Mouse (Mus musculus) kidney, embryonic 14.5 days (tissue): Measurements from ENCODE around the gene Foxn3. TPM values are rescaled to one million over a fixed set of nuclear protein-coding genes. Genes with fewer than 3 reads are reported as not detected.

Experiments
- ATAC-seq: fragments of 200-750 bp; cut with Nextera tagmentation; 2 replicates; pipeline ENCODE4 v1.8.0; 2017; ENCODE audit warnings: moderate number of reproducible peaks, mild to moderate bottlenecking, moderate TSS enrichment, moderate library complexity; ENCODE audit not compliant: low FRiP score, low TSS enrichment
- H3K27ac ChIP-seq: fragments of 300-500 bp; sonication (generic); 2 replicates; pipeline ENCODE4 v1.5.1; 2014; ENCODE audit warnings: low read depth, mild to moderate bottlenecking, low read length, moderate library complexity, mixed read lengths
- H3K27me3 ChIP-seq: fragments of 300-500 bp; sonication (generic); 2 replicates; pipeline ENCODE4 v1.6.1; 2014; ENCODE audit warnings: mild to moderate bottlenecking, low read length; ENCODE audit not compliant: control insufficient read depth, insufficient read depth
- H3K36me3 ChIP-seq: fragments of 300-500 bp; sonication (generic); 2 replicates; pipeline ENCODE4 v1.6.1; 2014; ENCODE audit warnings: low read length, mixed read lengths; ENCODE audit not compliant: control insufficient read depth, insufficient read depth
- H3K4me1 ChIP-seq: fragments of 300-500 bp; sonication (generic); 2 replicates; pipeline ENCODE4 v1.6.1; 2014; ENCODE audit warnings: low read length, mixed read lengths; ENCODE audit not compliant: control insufficient read depth, insufficient read depth
- H3K4me2 ChIP-seq: fragments of 300-500 bp; sonication (generic); replicated peaks from 2 replicates; pipeline ENCODE4 v1.6.1; 2014; ENCODE audit warnings: low read depth, mild to moderate bottlenecking, low read length
- H3K4me3 ChIP-seq: fragments of 300-500 bp; sonication (generic); 2 replicates; pipeline ENCODE4 v1.5.1; 2014; ENCODE audit warnings: mild to moderate bottlenecking, low read length
- H3K9ac ChIP-seq: fragments of 300-500 bp; sonication (generic); 2 replicates; pipeline ENCODE4 v1.6.1; 2014; ENCODE audit warnings: low read depth, mild to moderate bottlenecking, low read length, moderate library complexity
- H3K9me3 ChIP-seq: fragments of 300-500 bp; sonication (generic); 2 replicates; pipeline ENCODE4 v1.6.1; 2016; ENCODE audit warnings: low read length; ENCODE audit not compliant: control insufficient read depth
- WGBS: fragments of 180-500 bp; shearing (Covaris S2); extraction: QIAGEN DNeasy Blood & Tissue Kit; methylation state at CpG from one replicate; pipeline ENCODE4 v1.1.7; 2014; 5-methylcytosine and 5-hydroxymethylcytosine counted together
- polyA plus RNA-seq: library from polyadenylated mRNA; unstranded; fragments of >200 nt; fragmentation: Nextera tagmentation; extraction: Ambion mirVana; gene quantifications from 2 replicates; pipeline ENCODE4 v1.2.1, GENCODE M21; 2014

Gene Foxn3
- polyA plus RNA-seq, 1 experiment from 2014 or later, result 70.2 TPM

DNA sequence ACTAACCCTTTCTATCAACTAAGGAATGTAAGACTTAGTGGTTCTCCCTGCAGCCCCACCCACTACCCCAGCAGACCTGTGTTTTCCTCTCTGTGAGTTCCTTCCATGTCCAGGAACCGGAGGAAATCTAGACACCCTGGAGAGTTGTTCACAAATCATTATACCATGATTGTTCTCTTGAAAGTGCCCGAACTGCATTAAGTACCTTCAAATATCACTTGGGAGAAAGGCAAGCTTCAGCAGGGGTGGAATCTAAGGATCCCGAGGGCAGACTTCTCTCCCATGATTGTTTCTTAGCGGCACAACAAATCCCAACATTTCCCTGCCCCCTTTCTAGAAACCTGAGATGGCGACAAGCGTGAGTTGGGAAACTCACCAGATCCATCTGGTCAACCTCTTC lies 247.5 kb downstream of the Foxn3 start:
- H3K4me3 ChIP-seq, result no peak overlapping the region
- peaks cover 4% of the 10 kb centered on the region; the same call in 1 of the 2 replicates for H3K4me1 ChIP-seq
- no peaks in the 10 kb centered on the region for H3K27me3 ChIP-seq
- no peak overlapping the region for H3K4me2 ChIP-seq
- no peak overlapping the region for H3K27ac ChIP-seq
- no peak overlapping the region for H3K9ac ChIP-seq
- H3K36me3 ChIP-seq, result no peaks in the 10 kb centered on the region
- ATAC-seq, result no peak
- 89% methylated on average over 6 of the region's 6 CpGs for WGBS
- 0 out of 2 replicates have a peak, but pooled peaks cover 4% of the 10 kb centered on the region for H3K9me3 ChIP-seq

DNA sequence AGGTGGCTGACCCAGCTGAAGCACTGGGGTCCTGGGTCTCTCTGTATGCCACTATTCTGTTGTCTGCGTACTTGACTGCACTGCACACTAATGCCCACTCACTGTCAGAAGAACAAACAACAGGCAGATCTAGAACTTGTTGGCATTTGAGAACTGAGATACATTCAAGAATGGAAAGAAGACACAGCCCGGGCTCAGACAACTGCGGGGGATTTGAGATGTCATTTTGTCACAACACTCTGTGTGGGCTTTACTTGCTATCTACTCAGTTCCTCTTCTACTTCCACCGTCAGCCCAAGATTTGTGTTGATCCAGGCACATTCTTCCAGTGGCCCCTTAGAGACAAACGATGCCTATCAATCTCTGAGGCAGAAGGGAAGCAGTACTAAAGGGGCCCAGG lies 248.6 kb downstream of the Foxn3 start:
- ATAC-seq, result no peak
- Histone ChIP-seq H3K9ac (no peak overlapping the region), H3K4me2 (no peak overlapping the region), H3K27me3 (no peaks in the 10 kb centered on the region), H3K4me1 (0 out of 2 replicates have a peak, but pooled peaks cover 4% of the 10 kb centered on the region), H3K4me3 (no peak overlapping the region), H3K36me3 (no peaks in the 10 kb centered on the region), H3K9me3 (0 out of 2 replicates have a peak, but pooled peaks cover 4% of the 10 kb centered on the region), H3K27ac (no peak overlapping the region)
- 72% methylated on average over 5 of the region's 5 CpGs for WGBS

DNA sequence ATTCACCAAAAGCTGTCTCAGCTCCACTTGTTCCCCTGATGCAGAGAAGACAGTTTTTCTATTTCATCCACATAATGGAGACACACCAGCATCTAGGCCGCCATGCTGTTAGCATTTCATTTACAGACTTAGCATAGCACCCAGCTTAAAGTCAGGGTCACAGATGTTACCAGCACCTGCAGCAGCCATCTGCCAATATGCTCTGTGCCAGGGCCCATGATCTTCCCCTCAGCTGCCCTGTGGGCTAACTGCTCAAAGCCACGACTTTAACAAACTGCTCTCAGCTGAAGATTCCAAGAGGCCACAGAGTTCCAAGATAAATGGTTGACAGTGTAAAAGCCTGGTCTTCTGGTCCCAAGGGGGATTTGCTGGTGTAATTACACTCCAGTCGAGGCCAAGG lies 252.1 kb downstream of the Foxn3 start:
- no peak for ATAC-seq
- no peak overlapping the region for H3K4me2 ChIP-seq

DNA sequence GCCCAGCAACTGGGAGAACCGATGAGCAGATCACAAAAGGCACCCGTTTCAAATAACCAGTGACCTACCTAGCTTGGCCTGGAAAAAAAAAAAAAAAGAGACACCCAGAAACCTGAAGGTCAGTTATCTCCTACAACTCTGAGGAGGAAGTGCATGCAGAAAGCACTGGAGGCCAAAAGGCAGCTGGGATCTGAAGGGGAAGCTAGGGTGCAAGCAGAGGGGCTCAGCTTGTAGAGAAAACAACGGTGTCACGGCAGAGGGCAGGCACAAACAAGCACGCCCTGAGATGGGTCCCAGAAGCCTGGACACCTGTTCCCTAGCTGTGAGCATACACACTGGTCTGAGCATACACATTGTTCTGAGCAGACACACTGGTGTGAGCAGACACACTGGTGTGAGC lies 253.4 kb downstream of the Foxn3 start:
- Histone ChIP-seq H3K4me1 (peaks cover 20% of the 10 kb centered on the region; the same call in 1 of the 2 replicates), H3K4me2 (no peak overlapping the region), H3K27me3 (no peaks in the 10 kb centered on the region), H3K27ac (no peak overlapping the region), H3K4me3 (no peak overlapping the region), H3K9ac (no peak overlapping the region), H3K36me3 (no peaks in the 10 kb centered on the region), H3K9me3 (no peaks in the 10 kb centered on the region)
- no peak for ATAC-seq
- 61% methylated on average over 5 of the region's 5 CpGs for WGBS

More for the DNA sequence above, 252.1 kb downstream of the Foxn3 start:
- Histone ChIP-seq H3K4me1 (peaks cover 7% of the 10 kb centered on the region; the same call in 1 of the 2 replicates), H3K4me3 (no peak overlapping the region), H3K9me3 (0 out of 2 replicates have a peak, but pooled peaks cover 3% of the 10 kb centered on the region), H3K36me3 (no peaks in the 10 kb centered on the region), H3K27me3 (no peaks in the 10 kb centered on the region), H3K27ac (no peak overlapping the region), H3K9ac (no peak overlapping the region)
- 57% methylated on average over 3 of the region's 3 CpGs for WGBS

DNA sequence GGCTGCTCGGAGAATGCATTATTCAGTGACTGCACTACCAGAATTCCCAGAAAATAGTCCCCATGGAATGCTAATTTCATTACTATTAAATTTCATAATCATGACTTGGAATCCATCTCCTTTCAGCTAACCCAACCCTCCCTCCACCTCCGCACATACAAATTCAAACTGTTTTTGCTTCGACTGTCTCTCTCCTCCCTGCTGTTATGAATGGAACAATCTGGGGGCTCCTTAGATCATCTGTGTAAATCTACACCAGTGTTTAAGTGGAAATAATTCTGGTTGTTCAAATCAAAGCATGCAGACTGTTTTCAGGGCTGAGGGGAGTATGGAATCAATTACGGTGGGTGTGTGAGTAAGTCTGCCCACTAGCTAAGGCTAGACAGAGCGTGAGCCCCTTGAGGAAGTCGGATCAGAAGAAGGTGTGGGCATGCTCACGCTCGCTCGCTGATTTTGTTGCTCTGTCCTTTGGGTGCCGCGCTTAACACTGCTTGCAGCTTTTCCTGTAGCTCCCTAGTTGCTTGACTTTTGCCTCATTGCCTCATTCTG lies 254.8 kb downstream of the Foxn3 start:
- Histone ChIP-seq H3K9me3 (no peaks in the 10 kb centered on the region), H3K4me1 (peaks cover 20% of the 10 kb centered on the region; the same call in 1 of the 2 replicates), H3K27ac (no peak overlapping the region), H3K4me3 (no peak overlapping the region), H3K27me3 (no peaks in the 10 kb centered on the region), H3K4me2 (no peak overlapping the region), H3K36me3 (no peaks in the 10 kb centered on the region), H3K9ac (no peak overlapping the region)
- WGBS, result 74% methylated on average over 11 of the region's 11 CpGs
- ATAC-seq, result no peak

DNA sequence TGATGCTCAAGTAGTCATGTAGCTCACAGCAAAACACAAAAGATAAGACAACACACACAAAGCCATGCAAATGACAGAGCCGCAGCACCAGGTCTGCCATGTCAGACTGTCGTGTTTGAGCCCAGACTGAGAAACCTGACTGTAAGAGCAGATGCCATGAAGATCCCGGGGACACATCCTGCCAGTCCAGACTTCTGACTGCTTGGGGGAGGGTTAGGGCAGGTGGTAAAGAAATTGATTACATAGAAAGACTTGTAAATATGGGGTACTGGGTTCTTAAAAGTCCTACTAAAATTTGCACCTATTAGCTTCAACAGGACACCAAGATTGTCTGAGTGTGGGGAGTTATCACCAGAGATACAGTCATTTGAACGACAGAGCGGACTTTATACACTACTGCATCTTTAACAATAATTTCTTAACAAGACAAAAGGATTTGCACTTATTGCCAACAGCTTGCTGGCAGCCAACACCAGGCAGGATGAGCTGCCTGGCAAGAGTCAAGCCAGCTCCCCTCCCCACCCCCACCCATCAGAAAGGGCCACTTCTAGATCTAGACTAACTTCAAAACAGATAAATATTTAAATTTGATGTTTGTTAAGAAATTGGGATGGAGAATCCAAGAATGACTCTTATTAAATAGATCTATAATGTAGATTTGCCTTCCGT lies 256.7 kb downstream of the Foxn3 start:
- Histone ChIP-seq H3K27ac (peak overlapping the region; percentile 3; the same call in 1 of the 2 replicates), H3K4me1 (peaks cover 20% of the 10 kb centered on the region; the same call in 1 of the 2 replicates), H3K4me2 (no peak overlapping the region; the same call in 1 of the 2 replicates), H3K27me3 (no peaks in the 10 kb centered on the region), H3K9ac (no peak overlapping the region), H3K9me3 (no peaks in the 10 kb centered on the region), H3K36me3 (no peaks in the 10 kb centered on the region), H3K4me3 (no peak overlapping the region)
- WGBS, result 52% methylated on average over 6 of the region's 6 CpGs
- no peak for ATAC-seq

DNA sequence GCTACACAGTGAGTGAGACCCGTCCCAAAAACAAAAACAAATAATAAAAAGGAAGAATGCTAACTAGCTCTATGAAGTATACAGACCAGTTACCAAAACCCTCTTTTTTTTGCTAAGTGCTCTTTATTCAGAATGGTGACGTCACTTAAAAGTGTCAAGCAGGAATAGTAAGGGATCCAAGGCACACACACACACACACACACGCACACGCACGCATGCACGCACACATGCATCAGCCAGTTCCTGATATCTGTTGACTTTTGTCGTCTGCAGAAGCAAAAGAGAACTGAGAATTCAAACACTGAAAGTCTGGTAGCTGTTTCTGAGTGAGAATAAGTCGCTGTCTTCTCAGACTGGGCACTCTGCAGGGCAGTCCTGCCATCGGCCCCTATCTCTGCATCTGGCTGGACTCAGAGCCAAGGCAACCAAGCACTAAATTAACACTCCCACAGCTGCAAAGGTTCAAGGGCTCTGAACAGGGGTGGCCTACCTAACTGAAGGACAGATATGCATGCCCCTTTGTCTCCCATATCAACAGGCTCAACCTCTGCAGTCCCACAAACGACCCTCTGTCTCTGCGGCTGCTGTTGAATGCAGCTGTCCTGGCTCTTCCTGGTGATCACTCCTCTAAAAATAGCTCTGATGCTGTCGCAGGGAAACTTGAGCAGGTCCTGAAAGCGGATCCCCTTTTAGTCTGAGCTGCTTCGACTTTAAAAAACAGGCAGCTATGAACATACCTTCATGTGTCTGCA lies 257.4 kb downstream of the Foxn3 start:
- peak overlapping the region; percentile 3; the same call in 1 of the 2 replicates for H3K27ac ChIP-seq
- no peaks in the 10 kb centered on the region for H3K27me3 ChIP-seq
- H3K4me2 ChIP-seq, result no peak overlapping the region; the same call in 1 of the 2 replicates
- no peaks in the 10 kb centered on the region for H3K36me3 ChIP-seq
- ATAC-seq, result peak; percentile 87
- H3K4me1 ChIP-seq, result peaks cover 20% of the 10 kb centered on the region; the same call in 1 of the 2 replicates
- no peak overlapping the region for H3K9ac ChIP-seq
- no peaks in the 10 kb centered on the region for H3K9me3 ChIP-seq
- no peak overlapping the region for H3K4me3 ChIP-seq
- 37% methylated on average over 14 of the region's 14 CpGs for WGBS

DNA sequence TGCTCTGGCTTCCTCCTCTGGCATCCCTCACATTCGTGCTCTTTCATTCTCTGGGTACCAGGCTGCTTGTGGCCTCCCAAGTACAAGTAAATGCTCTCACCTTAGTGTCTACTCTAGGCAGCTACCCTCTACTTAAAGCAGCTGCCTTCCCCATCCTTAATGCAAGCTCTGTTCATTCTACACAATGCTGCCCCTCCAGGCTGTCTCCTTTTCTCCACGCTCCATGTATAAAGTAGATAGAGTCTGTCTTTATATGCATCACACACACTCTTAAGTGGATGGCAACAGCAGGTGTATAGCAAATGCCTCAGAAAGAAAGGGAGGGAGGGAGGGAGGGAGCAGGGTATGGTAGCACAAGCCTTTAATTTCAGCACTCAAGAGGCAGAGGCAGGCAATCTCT lies 258.1 kb downstream of the Foxn3 start:
- Histone ChIP-seq H3K4me3 (no peak overlapping the region), H3K27ac (no peak overlapping the region), H3K4me1 (peaks cover 20% of the 10 kb centered on the region; the same call in 1 of the 2 replicates), H3K9me3 (no peaks in the 10 kb centered on the region), H3K36me3 (no peaks in the 10 kb centered on the region), H3K4me2 (no peak overlapping the region), H3K9ac (no peak overlapping the region), H3K27me3 (no peaks in the 10 kb centered on the region)
- ATAC-seq, result no peak
- WGBS, result 82% methylated on average over 2 of the region's 2 CpGs
